Mouse (Mus musculus) A20 (cell line): ENCODE data around the gene Ndrg4.
A peak's percentile ranks its signal among the peaks of the same experiment; 100 is the strongest.

Experiments used
- DNase-seq: peaks from one replicate; pipeline ENCODE4 v3.0.0-alpha.2; 2011; ENCODE audit warnings: low read depth, low spot score

Gene Ndrg4

GRCm38 (mm10) chr8:95678024-95678611 is 1.3 kb downstream of the Ndrg4 start:
- DNase-seq, result no peak

- no peak for DNase-seq
Measured at GRCm38 (mm10) chr8:95688073-95688672, 11.4 kb downstream of the Ndrg4 start.

DNA sequence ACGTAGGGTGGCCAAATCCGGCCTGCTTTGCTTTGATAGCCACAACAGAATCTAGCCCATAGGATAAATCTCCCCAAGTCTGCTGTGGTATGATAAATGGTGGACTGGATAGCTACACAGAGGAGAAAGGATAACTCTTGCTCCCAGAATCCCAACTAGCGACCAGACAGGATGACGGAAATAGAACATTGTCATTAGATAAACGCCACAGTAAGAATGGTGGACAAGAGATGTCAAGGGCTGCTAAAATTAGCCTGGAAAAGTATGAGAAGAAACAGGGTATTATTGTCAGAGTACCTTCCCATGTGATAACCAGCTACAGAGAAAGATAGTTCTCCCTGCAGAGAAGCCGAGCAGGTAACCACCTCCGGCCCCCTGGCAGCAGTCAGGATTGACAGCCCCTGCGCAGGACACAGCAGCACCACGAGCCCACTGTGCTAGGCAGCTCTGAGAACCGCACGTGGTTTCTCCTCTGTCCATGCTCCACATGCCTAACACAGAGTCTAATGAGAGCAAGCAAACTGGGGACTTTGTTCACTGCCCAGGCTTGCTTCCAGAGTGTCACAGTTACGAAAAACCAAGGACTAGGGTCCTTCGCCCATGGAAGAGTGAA is 14.3 kb downstream of the Ndrg4 start:
- peak; percentile 29 for DNase-seq

DNA sequence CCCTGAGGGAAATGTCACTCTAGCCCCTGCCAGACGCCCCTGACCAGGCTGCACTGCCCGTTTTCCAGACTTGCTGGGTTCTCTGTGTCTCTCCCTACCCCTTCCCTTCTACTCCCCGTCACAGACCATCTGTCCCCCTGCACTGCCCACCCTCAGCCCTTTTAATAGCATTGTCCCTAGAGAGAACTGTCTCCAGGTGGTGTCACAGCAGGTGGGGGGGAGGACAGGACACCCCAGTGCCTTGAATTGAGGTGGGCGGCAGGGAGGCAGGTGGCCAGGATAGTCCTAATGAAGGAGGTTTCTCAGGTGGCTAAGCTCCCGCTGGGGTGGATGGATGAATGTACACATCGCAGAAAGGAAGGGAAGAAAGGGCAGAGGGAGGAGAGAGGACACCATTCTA is 17.9 kb downstream of the Ndrg4 start:
- no peak for DNase-seq

DNA sequence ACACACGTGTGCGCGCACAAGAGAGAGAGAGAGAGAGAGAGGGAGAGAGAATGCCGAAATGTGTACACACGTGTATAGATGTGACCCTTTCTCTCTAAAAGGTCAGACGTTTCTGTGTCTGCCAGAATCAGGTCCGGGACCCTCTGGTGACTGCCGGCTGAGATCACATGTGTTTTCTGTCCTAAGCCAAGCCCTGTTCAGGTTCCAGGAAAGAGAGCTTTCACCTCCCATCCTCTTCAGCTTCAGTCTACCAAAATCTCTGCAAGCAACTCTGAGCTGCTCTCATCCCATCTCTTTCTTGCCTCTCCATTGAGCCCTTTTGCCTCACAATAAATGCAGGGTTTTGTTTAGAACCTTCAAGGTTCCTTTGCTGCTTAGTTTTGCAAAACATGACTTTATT is 19.9 kb downstream of the Ndrg4 start:
- DNase-seq, result no peak

DNA sequence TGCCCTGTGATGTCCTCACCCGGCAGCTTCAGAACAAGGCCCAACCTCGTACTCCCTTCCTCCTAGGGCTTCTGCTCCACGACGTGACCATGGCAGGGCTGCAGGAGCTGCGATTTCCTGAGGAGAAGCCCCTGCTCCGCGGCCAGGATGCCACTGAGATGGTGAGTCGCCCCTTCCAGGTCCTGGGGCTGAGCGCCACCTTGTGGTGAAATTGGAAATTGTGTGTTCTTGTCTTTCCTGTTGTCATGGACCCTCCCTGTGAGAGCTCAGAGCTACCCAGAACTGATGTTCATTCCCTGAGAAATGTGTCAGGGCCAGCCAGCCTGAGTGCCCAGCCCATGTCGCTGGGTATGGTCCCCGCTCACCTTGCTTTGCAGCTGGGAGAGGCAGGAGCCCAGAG is 20.3 kb downstream of the Ndrg4 start:
- peak; percentile 75 for DNase-seq

DNA sequence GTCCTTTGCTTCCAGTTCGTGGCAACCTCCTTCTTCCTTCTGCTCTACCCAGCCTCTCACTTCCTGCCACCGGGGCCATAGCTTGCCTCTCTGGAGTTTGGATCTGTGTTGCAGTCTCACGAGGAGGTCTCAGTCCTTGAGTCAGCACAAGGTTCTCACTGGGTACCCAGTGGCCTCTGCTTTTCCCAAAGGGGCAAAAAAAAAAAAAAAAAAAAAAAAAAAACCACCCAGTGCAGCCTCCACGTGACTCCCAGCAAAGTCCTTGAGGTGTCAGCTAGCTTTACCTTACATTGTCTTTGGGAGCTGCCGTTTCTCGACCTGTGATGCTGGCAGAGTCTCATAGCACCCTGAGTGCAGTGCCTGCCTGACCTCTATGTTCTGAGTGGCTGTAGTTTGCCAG is 21.4 kb downstream of the Ndrg4 start:
- DNase-seq, result no peak

DNA sequence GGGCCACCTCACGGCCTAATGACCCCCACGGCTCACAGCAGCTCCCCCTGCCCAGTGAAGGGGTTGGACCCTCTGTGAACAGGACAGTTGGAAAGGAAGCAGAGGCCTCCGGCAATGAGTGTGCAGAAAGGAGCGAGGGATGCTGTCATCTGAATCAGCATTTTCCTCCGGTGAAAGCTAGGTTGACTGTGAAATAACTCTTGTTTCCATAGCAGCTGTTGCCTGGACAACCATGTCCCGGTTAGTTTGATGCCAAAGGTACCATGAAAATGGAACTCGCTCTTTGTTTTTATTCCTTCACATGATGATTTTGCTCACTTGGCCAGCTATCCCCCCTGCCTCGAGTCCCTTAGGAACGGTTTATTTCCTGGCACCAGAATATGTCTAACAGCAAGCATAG is 23.5 kb downstream of the Ndrg4 start:
- no peak for DNase-seq

DNA sequence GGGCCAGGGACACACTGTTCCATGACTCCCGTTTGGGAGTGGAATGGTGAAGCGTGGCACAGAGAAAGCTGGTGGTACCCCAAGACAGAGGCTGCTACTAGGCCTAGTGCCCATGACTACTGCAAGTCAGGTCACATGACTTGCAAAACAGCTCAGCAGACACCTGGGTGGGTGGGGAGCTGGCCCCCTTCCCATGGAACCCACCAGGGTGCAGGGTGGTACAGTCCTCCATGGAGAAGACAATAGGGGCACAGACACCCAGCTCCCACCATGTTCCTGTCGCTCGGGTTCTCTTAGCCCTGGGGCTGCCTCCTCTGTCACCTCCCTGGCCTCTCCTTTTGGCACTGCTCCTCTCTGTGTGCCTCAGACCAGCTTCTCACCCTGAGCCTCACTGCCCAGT is 25.0 kb downstream of the Ndrg4 start:
- no peak for DNase-seq

DNA sequence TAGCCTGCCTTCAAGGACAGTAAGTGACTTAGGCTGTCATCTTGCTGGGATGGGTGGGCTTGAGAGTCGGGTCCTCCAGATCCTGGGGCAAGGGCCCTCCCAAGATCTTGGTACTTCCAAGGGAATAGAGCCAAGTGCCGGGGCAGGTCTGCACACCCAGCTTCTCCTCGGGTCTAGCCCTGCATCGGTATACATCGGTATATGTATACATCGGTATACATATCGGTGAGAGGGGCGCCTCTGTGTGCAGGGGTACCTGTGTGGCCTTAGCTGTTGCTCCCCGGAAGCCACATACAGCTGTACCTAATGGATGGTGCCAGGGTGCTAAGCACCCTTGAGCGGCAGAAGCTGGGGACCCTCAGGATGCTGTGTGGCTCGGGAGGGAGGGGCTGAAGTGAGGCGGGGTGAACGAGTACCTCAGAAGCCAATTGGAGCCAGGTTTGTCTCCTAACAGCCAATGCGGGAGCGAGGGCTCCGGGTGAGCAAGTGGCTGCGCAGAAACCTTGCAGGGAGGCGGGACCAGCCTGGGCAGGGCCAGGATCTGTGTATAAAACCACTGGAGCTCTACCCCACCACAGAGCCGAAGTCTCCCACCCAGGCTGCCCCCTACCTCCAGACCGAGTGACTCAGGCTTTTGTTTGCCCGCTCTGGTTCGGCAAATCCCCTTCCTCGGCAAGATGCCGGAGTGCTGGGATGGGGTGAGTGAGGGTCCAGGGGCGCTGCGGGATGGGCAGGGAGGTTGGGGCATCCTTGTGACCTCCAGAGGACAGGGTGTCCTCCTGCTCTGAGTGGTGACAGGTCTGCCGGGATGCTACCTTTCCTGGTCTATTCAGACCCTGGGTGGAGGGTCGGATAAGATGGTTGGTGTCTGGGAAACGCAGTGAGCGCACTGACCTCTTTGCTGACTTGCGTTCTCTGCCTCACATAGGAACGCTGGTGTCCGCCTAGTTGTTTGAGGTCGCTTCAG is 26.0 kb downstream of the Ndrg4 start:
- DNase-seq, result peak; percentile 71

- DNase-seq, result no peak
Measured at GRCm38 (mm10) chr8:95703461-95704260, 26.9 kb downstream of the Ndrg4 start.

GRCm38 (mm10) chr8:95704538-95704937 is 27.8 kb downstream of the Ndrg4 start:
- DNase-seq, result no peak

DNA sequence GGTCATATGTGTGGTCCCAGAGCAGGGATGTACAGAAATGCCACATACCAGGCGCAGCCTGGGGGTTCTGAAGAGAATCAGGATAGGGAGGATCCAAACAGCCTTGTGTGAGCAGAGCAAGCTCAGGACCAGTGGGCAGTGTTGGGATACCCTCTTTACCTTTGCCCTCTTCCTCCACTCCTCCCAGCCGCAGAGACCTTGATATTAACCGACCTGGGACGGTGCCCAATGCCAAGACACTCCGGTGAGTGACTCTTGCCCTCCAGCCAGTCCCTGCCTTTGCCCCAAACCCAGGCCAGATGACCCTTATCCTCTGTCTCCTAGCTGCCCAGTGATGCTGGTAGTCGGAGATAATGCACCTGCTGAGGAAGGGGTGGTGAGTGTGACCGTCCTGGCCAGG is 32.8 kb downstream of the Ndrg4 start:
- no peak for DNase-seq

GRCm38 (mm10) chr8:95711029-95711428 is 34.2 kb downstream of the Ndrg4 start:
- no peak for DNase-seq

- no peak for DNase-seq
Measured at GRCm38 (mm10) chr8:95712395-95712794, 35.6 kb downstream of the Ndrg4 start.

- peak; percentile 86 for DNase-seq
Measured at GRCm38 (mm10) chr8:95713100-95714010, 36.6 kb downstream of the Ndrg4 start.

- DNase-seq, result no peak
Measured at GRCm38 (mm10) chr8:95714367-95714766, 37.6 kb downstream of the Ndrg4 start.

DNA sequence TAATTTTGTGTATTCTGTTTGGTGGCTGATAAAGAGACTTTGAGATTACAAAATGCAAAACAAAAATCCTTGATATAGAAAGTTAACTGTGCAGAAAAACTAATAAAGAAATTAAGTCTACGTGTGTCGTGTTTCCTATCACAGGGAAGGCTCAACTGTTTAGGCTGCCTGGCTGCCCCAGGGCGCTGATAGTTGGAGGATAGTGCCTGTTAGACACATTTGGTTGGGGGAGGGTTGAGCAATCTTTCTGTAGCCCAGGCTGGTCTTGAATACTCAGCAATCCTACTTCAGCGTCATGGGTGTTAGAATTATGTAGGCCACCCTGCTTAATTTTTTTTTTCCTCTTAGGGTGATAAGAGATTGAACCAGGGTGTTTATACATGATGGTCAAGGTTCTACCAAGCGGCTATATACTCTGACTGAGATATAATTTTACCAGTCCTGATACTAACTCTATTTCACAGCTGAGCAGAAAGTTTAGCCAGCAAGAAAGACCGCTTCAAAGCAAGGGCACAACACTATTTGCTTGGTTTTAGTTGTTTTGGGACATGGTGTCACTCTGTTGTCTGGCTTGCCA is 38.1 kb downstream of the Ndrg4 start:
- DNase-seq, result no peak

- DNase-seq, result peak; percentile 94
Measured at GRCm38 (mm10) chr8:95715676-95716531, 39.1 kb downstream of the Ndrg4 start, which contains the start of gene Setd6. Gene Setd6, plus strand, starts transcription at chr8:95715881.
